Mouse (Mus musculus): ENCODE measurements around the gene Strn4. TPM values are rescaled to one million over a fixed set of nuclear protein-coding genes. Genes with fewer than 3 reads are reported as not detected.

The Strn4 gene
- 57.4 and 63.5 TPM in 2 replicates for total RNA-seq (2012; rRNA removed)
- total RNA-seq (2014; rRNA removed): 41.7 and 46.0 TPM in 2 replicates
- 69.7 and 74.5 TPM in 2 replicates for polyA plus RNA-seq (2012; ENCODE audit: insufficient read length, low read depth)

GRCm38 (mm10) chr7:16815351-16815941 is at the start of gene Strn4:
Gene Strn4, plus strand, starts transcription at chr7:16815889.
- in situ Hi-C loops (cut with MboI; ENCODE audit: low pct_ligation_motif_present, low pct_unique_long_range_greater_than_20kb, low sequenced_read_pairs): loop anchor here (5.0 kb wide), 1 partner anchor 92 kb away; the partner anchor contains the start of gene Ptgir
- peaks cover 21 to 44% of the 10 kb centered on the region in 2 experiments for H3K4me1 ChIP-seq (ENCODE audit: control insufficient read depth in 1 of 2, insufficient read depth in 2 of 2)
- TF ChIP-seq ZC3H11A (IDR thresholded peaks at IDR 0.05; ENCODE audit: low read depth, low read length) (no peak), MXI1 (IDR thresholded peaks at IDR 0.05; ENCODE audit: low read depth, low read length) (no peak), CHD1 (IDR thresholded peaks at IDR 0.05; ENCODE audit: low read depth, low read length) (no peak), GABPA (IDR thresholded peaks at IDR 0.05; ENCODE audit: insufficient replicate concordance, low read depth, low read length) (no peak), RAD21 (IDR thresholded peaks at IDR 0.05; ENCODE audit: low read depth, low read length) (no peak), KAT2A (IDR thresholded peaks at IDR 0.05; ENCODE audit: insufficient replicate concordance, low read length) (no peak), NELFE (IDR thresholded peaks at IDR 0.05; ENCODE audit: low read depth, low read length) (no peak), ETS1 (conservative IDR thresholded peaks at IDR 0.05; ENCODE audit: low read depth, low read length) (no peak), JUND (conservative IDR thresholded peaks at IDR 0.05; ENCODE audit: low read depth, low read length) (no peak)
- peak within 1 kb of the TSS; percentile 99 for H3K9ac ChIP-seq (ENCODE audit: insufficient read depth, low read depth)
- no peak for DNase-seq (ENCODE audit: extremely low read depth)
- peak within 1 kb of the TSS; percentile 42 for H3K27ac ChIP-seq (ENCODE audit: insufficient read depth, low read depth)
- H3K36me3 ChIP-seq (replicated peaks in 1 of 2; ENCODE audit: control insufficient read depth in 1 of 2, insufficient read depth in 1 of 2, low read length in 1 of 2): peaks cover 30 to 68% of the 10 kb centered on the region in 2 experiments
- dilution Hi-C loops (cut with MboI; ENCODE audit: extremely low pct_ligation_motif_present, extremely low pct_unique_long_range_greater_than_20kb, low sequenced_read_pairs): no loop called here
- peak within 1 kb of the TSS; percentile 93 for H3K4me2 ChIP-seq (ENCODE audit: insufficient read depth, low read depth, poor library complexity, severe bottlenecking)
- H3K79me2 ChIP-seq (replicated peaks; ENCODE audit: control insufficient read depth, extremely low read depth, insufficient read depth, poor library complexity, severe bottlenecking): peaks cover 38% of the 10 kb centered on the region
- H3K4me3 ChIP-seq (replicated peaks in 1 of 3; ENCODE audit: low read depth in 2 of 3, low read length in 2 of 3, poor library complexity in 1 of 3): peak within 1 kb of the TSS; percentile 82 to 95 (median 91)
- H3K27me3 ChIP-seq (replicated peaks): no peaks in the 10 kb centered on the region
- peaks cover 11% of the 10 kb centered on the region for H3K9me3 ChIP-seq (replicated peaks; ENCODE audit: low read length)

GRCm38 (mm10) chr7:16766443-16766842 is 49.2 kb upstream of the Strn4 start:
- H3K79me2 ChIP-seq (replicated peaks; ENCODE audit: control insufficient read depth, extremely low read depth, insufficient read depth, poor library complexity, severe bottlenecking): no peaks in the 10 kb centered on the region; the same call in 1 of the 2 replicates
- in situ Hi-C loops (cut with MboI; ENCODE audit: low pct_ligation_motif_present, low pct_unique_long_range_greater_than_20kb, low sequenced_read_pairs): no loop called here
- no peak overlapping the region for H3K27ac ChIP-seq (ENCODE audit: insufficient read depth, low read depth)
- H3K4me2 ChIP-seq (ENCODE audit: insufficient read depth, low read depth, poor library complexity, severe bottlenecking): no peak overlapping the region
- no peaks in the 10 kb centered on the region for H3K4me1 ChIP-seq (ENCODE audit: control insufficient read depth in 1 of 2, insufficient read depth in 2 of 2)
- dilution Hi-C loops (cut with MboI; ENCODE audit: extremely low pct_ligation_motif_present, extremely low pct_unique_long_range_greater_than_20kb, low sequenced_read_pairs): no loop called here
- H3K4me3 ChIP-seq (replicated peaks in 1 of 3; ENCODE audit: low read depth in 2 of 3, low read length in 2 of 3, poor library complexity in 1 of 3): no peak overlapping the region
- no peak for DNase-seq (ENCODE audit: extremely low read depth)
- H3K9me3 ChIP-seq (replicated peaks; ENCODE audit: low read length): peaks cover 11% of the 10 kb centered on the region
- no peaks in the 10 kb centered on the region for H3K27me3 ChIP-seq (replicated peaks)
- no peaks in the 10 kb centered on the region for H3K36me3 ChIP-seq (replicated peaks in 1 of 2; ENCODE audit: control insufficient read depth in 1 of 2, insufficient read depth in 1 of 2, low read length in 1 of 2)
- no peak for TF ChIP-seq PAX5 (IDR thresholded peaks at IDR 0.05; ENCODE audit: low read length)
- TF ChIP-seq ETS1 (conservative IDR thresholded peaks at IDR 0.05; ENCODE audit: low read depth, low read length): no peak
- no peak for TF ChIP-seq ELF1 (IDR thresholded peaks at IDR 0.05; ENCODE audit: low read depth, low read length)
- no peak for TF ChIP-seq CTCF (conservative IDR thresholded peaks at IDR 0.05 in 1 of 2, IDR thresholded peaks at IDR 0.05 in 1 of 2; ENCODE audit: low read depth in 2 of 2, low read length in 2 of 2)
- no peak for TF ChIP-seq EP300 (IDR thresholded peaks at IDR 0.05; ENCODE audit: low read length)
- no peak for TF ChIP-seq MYC (IDR thresholded peaks at IDR 0.05; ENCODE audit: low read depth, low read length)
- TF ChIP-seq BHLHE40 (IDR thresholded peaks at IDR 0.05; ENCODE audit: low read depth, low read length): no peak
- TF ChIP-seq HCFC1 (IDR thresholded peaks at IDR 0.05; ENCODE audit: low read depth, low read length): no peak
- no peak for TF ChIP-seq MAFK (IDR thresholded peaks at IDR 0.05; ENCODE audit: insufficient replicate concordance, low read length)
- TF ChIP-seq ZMIZ1 (IDR thresholded peaks at IDR 0.05; ENCODE audit: low read depth, low read length): no peak
- TF ChIP-seq GABPA (IDR thresholded peaks at IDR 0.05; ENCODE audit: insufficient replicate concordance, low read depth, low read length): no peak
- TF ChIP-seq TBP (conservative IDR thresholded peaks at IDR 0.05; ENCODE audit: low read depth, low read length): no peak
- no peak for TF ChIP-seq SIN3A (IDR thresholded peaks at IDR 0.05; ENCODE audit: low read length)
- no peak overlapping the region for H3K9ac ChIP-seq (ENCODE audit: insufficient read depth, low read depth)

Measured in CH12.LX (cell line).